Mouse (Mus musculus) layer of hippocampus, adult 11-12 months (tissue): Measurements from ENCODE around the gene Alpk3.
A peak's percentile ranks its signal among the peaks of the same experiment; 100 is the strongest.
"Not testable (repeated sequence)": the region's sequence is repeated elsewhere in the genome, so short reads cannot be mapped to it uniquely, and the experiment has no call there.

Source experiments
- DNase-seq: peaks from one replicate; pipeline ENCODE4 v3.0.0; 2022; ENCODE audit warnings: low spot score

Gene Alpk3

GRCm38 (mm10) chr7:81132851-81133279 lies 75.5 kb downstream of the Alpk3 start:
- DNase-seq = no peak

GRCm38 (mm10) chr7:81133416-81133815 lies 76.0 kb downstream of the Alpk3 start:
- DNase-seq = no peak

GRCm38 (mm10) chr7:81133941-81134340 lies 76.5 kb downstream of the Alpk3 start:
- no peak for DNase-seq

- peak; percentile 71 for DNase-seq
Measured at GRCm38 (mm10) chr7:81134614-81135067, 77.2 kb downstream of the Alpk3 start.

DNA sequence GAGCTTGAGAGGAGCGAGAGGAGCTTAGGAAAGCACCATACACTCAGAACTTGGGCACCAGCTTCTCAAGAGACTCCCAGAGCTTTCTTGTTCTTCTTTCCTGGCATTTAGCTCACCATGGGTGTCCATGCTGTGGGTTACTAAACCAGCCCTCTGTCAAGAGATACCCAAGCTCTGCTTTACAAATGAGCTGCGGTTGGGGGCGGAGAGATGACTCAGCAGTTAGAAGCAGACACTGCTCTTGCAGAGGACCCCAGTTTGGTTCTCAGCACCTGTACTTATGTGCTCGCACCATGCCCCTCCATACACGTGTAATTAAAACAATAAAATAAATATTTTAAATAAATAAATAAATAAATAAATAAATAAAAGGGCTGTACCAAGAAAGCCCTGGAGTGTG lies 79.9 kb downstream of the Alpk3 start:
- no peak for DNase-seq

- DNase-seq = no peak
Measured at GRCm38 (mm10) chr7:81139100-81139499, 81.7 kb downstream of the Alpk3 start.

DNA sequence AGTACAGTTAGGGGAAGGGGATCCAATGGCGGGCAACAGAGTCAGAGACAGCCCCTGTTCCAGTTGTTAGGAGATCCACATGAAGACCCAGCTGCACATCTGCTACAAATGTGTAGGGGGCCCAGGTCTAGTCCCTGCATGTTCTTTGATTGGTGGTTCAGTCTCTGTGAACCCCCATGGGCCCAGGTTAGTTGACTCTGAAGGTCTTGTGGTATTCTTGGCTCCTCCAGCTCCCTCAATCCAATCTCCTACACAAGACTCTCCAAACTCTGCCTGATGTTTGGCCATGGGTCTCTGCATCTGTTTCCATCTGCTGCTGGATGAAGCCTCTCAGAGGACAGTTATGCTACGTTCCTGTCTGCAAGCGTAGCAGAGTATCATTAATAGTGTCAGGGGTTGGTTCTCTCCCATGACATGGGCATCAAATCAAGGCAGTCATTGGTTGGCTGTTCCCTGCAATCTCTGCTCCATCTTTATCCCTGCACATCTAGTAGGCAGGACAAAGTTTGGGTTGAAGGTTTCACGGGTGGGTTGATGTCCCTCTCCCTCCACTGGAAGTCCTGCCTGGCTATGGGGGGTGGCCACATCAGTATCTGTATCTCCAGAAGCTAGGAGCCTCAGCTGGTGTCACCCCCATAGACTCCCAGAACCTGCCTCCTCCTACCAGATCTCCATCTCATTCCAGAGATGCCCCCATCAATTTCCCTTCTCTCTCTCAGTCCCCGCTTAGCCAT lies 82.4 kb downstream of the Alpk3 start:
- DNase-seq = no peak

DNA sequence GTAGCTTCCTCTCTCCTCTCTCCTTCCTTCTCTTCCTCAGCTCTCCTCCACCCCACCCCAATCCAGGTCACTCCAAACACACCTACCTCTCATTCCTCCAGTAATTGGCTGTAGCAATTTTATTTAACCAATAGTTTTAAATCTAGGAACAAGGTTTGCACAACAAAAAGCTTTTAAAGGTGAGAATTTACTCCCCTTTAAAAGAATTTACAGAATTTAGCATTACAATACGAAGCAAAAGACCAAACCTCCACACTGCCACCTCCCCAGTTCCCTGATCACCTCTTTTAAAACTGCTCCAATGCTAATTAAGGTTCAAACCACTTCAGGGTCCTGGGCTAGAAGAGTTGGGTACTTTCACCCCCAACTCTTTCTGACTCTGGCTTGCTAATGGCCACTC lies 84.1 kb downstream of the Alpk3 start:
- DNase-seq = no peak

DNA sequence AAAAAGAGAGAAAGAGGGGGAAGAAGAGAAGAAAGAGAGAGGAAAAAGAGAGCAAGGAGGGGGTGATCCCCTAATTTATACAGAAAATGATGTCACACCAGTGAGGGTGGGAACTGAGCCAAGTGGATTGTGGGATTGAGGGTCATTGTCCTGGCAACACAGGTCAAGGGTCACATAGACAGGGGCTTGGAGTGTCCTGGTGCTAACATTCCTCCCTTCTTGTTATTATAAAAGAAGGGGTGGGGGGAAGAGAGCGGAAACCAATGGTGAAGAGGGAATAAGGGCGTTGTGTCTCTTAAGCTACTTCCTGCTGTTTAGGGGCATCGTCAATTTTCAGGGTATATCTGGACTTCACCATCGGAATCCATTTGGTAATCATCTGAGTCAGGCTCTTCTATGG lies 85.7 kb downstream of the Alpk3 start:
- DNase-seq = not testable (repeated sequence)

GRCm38 (mm10) chr7:81149759-81150158 lies 92.4 kb downstream of the Alpk3 start:
- no peak for DNase-seq

DNA sequence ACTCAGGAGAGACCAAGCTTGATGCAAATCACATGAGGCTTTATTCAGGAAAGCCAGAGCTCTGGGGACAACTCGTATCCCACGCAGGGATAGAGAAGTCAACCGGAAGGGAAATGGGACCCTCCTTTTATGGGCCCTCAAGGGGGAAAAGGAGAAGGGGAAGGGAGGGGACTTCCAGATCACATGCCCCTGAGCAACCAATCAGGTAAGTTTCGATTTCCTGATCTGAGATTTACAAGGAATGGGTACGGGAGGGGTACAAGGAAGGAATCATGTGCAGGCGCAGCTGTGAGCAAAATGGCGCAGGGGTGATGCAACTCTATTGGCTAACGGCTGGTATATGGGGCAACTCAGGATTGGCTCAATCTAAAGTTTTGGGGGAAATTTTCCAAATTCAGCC lies 93.8 kb downstream of the Alpk3 start:
- no peak for DNase-seq

DNA sequence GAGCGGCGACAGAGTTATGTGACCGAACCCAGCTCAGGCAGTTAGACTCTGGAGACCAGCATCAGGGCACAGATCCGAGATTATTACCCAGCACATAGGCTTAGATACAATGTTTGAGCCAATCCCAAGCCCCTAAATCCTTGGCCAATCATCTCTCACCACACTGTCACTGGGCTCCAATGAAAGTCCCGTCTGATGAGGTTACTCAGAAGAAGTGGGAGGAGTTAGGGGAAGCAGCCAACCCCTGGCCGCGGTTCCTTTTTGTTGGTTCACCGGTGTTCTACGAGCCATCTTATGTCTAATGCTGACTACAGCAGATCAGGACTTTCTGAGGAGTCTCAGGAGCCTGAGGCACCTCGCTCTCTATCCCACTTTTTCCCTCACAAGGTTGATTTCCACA lies 94.9 kb downstream of the Alpk3 start:
- no peak for DNase-seq

DNA sequence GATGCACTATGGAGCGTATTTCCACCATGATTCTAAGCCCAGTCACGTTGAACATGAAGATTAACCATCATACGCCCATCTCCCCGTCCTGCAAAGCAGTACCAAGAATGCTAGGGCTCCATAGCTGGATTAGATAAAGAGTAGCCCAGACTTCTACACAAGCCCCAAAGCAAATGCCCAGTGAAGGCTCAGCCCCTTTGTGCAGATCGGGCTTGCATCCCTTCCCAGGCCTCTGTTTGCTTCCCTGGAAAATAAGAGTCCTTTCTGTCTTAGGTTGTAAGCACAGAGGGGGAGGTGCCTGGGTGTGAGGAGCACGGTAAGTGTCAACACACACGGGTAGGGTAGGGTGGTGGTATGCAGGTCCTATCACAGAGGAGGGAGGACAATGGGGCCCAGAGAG lies 95.4 kb downstream of the Alpk3 start:
- DNase-seq = no peak

DNA sequence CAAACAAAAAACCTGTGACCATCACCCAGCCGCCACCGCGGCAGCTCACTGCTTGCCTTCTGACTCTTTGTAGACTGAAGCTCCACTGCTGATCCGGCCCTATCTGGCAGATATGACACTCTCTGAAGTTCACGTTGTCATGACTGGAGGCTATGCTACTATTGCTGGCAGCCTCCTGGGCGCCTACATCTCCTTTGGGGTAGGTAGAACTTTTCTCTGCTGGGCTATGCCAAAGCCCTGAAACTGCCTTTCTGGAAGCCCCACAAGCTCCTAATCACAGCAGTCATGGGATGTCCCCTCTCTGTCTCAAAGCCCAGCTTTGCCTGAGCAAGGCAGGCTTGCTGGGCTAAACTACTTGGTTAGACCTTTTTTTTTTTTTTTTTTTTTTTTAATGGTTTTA lies 95.9 kb downstream of the Alpk3 start:
- no peak for DNase-seq

GRCm38 (mm10) chr7:81154244-81154643 lies 96.8 kb downstream of the Alpk3 start:
- not testable (repeated sequence) for DNase-seq

- DNase-seq = peak; percentile 45
Measured at GRCm38 (mm10) chr7:81154960-81155359, 97.6 kb downstream of the Alpk3 start.
